Mouse (Mus musculus): ENCODE results near the gene Eogt.

Eogt gene

DNA sequence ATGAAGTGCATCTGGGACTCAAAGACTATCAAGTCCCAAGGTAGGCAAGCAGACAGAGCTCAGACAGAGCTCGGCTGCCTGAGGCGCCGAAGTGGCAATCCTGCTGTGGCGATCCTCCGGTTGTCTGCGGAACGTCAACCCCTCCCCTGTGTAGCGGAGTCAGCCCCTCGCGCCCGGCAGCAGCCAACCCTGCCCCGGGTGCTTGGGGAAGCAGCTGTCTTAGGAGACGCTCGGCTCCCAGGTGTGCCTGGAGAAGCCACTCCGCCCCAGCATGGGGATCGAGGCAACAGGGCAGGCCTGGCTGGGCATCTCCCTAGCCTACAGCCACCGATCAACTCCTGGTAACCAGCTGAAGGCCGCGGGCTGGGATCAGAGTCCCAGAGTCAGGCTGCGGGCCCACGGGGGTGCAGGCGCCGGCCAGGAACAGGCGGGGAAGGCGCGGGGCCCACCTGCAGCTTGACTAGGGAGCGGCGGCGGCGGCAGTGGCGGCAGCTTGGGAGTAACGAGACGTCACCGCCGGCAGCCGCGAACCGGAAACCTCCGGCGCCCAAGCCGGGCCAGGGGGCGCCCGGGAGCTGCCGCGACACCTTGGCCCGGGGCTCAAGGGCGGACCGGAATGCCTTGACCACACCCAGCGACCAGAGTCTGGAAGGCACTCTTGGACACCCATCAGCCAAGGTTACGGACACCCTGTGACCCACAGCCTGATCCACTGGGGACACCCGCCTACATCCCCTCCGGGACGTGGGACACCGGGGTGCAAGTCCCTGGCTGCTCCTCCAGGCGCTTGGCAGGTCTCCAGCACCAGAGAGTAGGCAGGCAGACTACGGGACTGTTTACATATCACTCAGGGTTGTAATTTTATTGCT lies at the start of gene Eogt:
Gene Eogt, minus strand, starts transcription at position 800 of the 869 bp plus-strand sequence.
- peak; percentile 65 for DNase-seq (ENCODE audit: low read depth)

DNA sequence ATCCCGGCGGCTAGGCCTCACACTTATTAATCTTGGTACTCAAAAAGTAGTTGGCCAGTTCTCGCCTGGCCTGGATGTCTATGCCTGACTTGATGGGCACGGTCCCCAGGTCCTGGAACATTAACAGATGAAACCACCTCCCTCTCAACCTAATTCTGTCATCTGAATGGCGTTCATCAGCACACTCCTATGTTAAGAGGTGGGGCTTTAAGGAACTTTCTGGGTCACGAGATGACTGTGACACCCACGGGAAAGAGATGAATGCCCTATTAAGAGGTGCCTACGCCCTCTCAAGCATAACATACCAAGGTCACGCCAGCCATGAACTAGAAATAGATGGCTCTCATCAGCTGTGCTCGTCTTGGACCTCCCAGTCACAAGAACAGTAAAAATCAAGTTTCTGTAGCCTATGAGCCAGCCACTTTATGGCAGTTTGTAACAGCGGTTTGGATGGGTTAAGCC lies 30.4 kb upstream of the Eogt start:
- DNase-seq (ENCODE audit: low read depth) = peak; percentile 61

DNA sequence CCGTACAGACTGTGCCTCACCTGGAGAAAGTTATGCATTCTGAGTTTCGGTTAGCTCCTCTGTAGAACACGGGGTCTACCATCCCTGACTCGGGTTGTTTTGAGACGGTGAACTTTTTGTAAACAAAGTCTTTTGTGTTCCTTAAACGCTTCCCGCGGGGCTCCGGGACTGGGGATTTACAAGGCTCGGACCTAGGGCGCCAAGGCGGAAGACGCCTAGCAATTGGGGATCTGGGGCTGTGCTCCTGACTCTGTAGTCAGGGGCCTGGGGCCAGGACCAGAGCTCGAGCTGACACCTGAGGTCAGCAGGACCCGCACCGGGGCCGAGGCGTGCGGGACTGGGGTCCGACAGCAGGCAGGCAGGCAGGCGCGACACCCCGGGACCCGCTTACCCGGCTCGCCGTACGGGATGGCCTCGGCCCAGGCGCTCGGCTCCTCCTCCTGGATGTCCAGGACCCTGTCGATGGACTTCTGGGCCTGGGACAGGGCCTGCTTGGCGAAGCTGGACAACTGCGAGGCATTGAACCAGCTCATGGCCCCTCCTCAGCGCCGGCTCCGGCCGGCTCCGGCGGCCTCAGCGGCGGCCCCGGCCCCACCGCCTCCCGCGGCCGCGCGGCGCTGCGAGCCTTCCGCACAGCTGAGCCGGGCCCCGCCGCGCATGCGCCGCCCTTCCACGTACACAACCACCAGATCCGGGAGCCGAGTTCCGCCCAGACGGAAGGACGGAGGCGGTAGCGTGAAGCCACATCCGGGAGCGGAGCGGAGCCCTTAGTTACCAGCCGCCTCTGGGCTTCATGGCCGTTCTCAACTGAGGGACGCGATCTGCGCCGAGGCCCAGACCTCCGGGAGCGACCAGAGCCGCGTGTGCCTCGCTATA lies 29.7 kb upstream of the Eogt start, which contains the start of gene Tmf1:
Gene Tmf1, minus strand, starts transcription at position 632 of the 876 bp plus-strand sequence.
- peak; percentile 86 for DNase-seq (ENCODE audit: low read depth)

DNA sequence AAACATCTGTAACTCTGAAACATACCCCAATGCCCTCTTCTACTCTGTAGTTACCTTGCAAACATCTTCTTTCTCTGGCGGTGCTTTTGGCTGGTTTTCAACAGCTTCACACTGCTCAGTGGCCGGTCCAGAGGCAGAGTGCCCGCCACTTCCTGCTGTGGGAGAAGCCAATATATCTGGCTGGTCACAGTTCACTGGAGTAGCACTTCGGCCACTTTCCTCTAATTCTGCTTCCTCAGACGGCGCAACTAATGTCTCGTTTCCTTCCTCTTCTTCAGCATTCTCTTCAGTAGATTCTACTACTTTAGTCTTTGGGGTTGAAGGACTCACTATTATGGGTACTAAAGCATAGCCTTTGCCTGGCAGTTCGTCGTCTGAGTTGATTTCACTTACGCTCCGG lies 26.7 kb upstream of the Eogt start:
- DNase-seq (ENCODE audit: low read depth) = no peak

DNA sequence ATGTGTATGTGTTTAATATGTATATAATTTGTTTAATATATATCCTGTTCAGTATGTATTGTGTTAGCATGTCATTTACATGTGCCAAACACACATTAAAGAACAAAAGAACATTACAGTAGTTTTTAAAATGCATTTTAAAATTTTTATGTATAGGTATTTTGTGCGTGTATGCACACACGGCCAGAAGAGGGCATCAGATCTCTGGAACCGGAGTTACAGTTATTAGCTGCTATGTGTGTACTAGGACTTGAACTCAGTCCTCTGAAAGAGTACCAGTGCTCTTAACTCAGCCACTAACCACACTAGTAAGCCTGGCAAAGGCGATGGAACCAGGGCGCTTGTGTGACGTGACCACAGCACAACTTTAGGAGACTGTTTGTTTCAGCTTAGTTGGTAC lies 1.2 kb upstream of the Eogt start:
- DNase-seq (ENCODE audit: low read depth) = no peak

DNA sequence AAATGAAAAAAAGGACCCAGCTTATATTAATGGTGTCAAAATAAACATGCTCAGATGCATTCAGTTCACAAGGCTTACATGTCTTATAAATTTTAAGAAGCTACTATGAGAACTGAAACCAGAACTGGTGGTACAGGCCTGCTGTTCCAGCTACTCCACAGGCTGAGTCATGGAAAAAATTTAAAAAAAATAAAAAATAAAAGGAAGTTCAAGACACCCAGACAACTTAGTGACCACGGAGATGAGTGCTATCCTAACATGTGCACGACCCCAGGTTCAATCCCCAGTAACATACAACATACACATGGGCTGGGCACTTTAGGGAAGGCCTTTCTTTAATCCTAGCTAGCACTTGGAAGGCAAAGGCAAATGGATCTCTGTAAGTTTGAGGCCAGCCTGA lies 739 bp upstream of the Eogt start:
- DNase-seq (ENCODE audit: low read depth) = no peak

DNA sequence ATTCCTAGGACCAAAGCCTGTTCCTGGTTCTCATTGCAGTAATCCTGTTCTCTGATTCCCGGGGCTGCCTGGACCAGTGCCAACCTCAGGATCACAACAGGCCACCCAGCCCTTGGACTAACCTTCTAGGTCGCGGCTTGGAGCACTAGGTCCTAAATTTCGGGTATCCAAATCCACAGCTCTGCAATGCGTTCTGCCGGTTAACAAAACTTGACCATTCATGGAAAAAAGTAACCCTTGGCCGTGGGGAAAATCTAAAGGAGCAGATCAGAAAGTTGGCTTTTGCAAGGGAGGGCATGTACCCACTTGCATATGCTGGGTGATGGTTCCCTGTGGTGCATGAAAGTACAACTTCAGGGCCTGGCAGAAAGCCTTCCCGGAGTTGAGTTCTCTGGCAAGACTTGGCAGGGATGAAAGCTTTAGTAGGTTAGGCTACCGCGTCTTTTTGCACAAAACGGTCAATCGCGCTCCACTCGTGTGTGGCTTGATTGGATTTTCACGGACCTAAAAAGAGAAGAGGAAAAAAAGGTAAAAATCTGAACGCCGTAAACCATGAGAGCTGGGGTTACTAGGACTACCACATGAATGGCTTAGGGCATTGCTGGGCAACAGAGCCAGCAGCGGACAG lies 1.1 kb downstream of the Eogt start:
- DNase-seq (ENCODE audit: low read depth) = no peak

DNA sequence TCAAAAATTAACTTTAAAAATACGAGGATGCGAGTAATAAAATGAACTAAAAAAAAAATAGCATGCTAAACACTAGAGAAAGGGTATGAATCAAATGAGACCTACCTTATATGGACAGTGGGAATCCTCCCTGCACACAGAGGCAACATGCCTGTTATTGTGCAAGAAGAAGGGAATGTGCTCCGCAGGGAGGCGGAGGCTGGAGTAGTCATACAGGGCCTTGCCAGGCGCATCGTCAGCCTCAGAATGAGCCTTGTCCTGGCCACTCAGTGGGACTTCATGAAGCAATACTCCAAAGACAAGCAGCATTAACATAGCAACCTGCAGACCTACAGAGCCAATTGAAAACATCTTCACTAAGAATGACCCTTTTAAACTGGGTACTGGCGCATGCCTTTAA lies 3.8 kb downstream of the Eogt start:
- no peak for DNase-seq (ENCODE audit: low read depth)

DNA sequence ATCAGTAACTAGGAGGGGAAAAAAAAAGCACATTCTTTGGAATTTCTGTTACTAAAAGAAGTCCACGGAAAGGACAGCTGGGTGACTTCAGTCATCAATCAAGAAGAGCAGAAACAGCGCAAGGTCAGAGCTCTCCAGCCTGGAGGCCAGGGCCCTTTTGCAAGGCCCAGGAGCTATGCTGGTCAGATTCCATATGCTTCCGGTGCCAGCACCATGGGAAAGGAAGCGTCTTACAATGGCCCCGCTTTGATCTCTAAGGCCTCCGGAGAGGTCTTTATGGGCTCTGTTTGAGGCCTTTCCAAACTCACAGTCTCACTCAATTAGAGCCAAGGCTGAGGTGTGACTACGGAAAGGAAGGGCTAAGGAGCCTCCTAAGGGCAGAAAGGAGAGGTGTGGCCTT lies 4.6 kb downstream of the Eogt start:
- DNase-seq (ENCODE audit: low read depth) = no peak

DNA sequence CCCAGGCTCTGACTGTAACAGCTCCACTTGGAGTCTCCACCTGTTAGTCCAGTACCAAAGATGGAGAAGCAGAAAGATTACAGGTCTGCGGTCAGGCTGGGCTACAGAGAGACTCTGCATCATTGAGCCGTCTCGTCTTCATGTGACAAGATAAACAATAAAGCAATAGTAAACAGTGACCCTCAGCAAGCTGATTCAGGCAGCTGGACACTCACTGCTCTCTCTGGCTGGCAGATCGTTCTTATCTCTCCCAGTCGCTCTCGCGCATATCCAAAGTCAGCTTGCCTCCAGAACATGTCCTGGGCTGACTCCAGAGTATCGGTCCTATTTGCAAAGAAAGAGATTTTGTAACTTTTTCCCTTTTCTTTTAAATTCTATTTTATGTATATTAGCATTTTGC lies 6.4 kb downstream of the Eogt start:
- DNase-seq (ENCODE audit: low read depth) = no peak

DNA sequence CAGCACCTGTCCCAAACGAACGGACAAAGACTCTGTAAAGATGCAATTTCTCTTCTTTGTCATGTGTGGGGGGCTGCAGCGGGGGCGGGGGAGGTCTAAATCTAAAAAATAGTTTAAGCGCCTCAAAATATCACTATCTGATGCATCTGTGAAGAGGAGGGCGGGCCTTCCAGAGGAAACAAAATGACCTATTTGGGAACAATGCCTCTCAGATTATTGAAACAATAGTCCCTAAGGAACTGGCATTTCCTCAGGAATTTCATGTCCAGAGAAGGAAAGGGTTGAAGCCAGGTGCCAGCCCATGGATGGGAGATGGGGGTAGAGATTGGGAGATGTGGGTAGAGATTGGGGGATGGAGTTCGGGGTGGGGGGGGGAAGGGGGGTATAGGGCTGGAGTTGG lies 7.2 kb downstream of the Eogt start:
- DNase-seq (ENCODE audit: low read depth) = no peak

DNA sequence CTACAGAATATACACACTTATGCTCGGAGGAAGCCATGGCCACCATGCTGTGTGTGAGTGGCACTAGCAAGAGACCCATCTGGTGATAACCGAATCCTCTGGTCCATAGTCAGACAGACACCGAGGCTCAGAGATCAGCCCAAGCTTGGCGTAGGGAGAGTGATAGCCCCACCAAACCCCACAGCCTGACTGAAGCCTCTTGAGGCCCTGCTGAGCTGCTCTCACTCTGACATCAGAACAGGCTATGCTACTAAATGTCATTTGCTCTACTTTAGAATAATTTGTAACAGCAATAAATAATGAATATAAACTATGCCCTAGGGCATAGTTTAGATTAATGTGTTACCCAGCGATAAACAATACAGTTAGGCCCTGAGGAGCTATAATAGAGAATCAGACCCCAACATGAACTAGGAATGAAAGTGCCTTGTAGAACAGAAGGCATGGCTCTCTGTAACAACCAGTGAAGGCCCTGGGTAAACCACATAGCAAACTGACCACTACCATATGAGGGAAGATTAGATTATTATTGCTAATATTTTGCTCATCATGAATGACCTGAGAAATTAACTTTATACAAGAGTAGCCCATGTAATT lies 16.2 kb downstream of the Eogt start:
- no peak for DNase-seq (ENCODE audit: low read depth)

DNA sequence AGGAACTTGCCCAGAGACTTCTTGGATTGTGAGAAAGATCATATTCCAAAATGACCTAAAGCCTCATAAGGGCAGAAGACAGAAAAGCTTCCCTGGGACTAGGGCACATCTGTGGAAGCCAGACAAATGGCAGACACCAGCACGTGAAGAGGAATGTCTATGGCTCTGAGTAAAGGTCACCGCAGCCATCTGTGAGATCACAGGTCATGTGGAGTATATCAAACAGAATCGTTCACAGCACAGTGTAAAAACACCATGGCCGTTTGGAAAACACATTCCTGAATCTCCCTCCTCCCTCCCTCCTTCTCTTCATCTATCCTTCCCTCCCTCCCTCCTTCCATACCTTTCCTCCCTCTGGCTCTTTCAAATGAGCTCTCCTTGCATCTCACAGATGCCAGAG lies 17.2 kb downstream of the Eogt start:
- no peak for DNase-seq (ENCODE audit: low read depth)

DNA sequence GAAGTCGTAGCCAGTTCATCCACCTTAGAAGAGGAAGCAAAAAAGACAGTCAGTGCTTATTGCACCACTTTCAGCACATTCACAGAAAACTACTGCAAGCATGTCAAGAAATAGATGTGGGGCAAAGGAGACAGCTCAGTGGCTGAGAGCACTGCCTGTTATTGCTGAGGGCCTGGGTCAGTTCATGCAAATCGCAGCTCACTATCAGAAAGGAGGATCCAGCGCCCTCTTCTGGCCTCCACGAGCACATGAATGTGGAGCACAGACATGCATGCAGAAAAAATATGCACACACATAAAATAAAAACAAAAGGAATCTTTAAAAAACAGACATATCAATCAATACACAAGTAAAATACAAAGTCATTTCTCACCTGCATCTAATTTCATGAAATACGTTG lies 18.0 kb downstream of the Eogt start:
- no peak for DNase-seq (ENCODE audit: low read depth)

DNA sequence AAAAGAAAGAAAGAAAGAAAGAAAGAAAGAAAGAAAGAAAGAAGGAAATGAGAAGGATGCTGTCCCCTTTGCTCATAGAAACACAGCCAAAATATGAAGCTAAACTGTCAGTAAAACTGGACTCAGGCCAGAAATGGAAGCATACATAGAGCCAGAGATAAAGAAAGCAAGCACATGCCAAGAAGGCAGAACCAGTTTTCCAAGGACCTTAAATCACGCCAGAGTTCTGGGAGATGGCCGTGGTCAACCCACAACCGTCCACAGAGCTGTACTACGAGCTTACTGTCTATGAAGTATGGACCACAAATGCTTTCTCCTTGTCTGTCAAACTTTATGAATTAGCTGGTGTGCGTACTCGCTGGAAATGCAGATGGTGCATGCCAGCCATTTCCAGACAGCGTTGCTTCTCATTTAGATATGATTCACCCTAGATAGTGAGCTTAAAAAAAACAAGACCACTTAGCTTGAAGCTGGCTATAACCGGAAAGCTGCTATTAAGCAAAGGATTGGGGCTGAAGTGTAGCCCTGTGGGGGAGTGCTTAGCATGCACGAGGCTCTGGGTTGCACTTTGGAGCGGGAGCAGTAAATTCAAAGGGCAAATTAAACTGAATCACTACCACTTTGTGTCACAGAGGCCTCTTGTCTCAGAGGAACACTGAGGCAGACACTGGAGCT lies 24.5 kb downstream of the Eogt start:
- DNase-seq (ENCODE audit: low read depth) = no peak

DNA sequence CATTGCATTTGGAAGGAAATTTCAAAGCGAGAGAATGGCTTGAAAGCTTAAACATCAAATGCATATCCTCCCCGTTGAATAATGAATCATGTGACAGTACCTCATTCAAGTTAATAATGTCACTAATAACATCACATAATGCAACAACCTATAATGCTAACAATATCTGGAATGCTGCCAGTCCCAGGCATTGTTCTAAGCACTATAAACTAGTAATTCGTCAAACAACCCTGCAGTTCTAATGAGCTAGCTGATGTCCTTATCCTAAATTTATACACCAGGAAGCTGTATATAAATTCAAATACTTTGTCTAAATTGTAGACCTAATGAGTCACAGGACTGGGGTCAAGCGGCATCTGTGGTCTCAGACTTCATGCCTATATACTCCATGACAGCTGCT lies 28.1 kb downstream of the Eogt start:
- DNase-seq (ENCODE audit: low read depth) = no peak

DNA sequence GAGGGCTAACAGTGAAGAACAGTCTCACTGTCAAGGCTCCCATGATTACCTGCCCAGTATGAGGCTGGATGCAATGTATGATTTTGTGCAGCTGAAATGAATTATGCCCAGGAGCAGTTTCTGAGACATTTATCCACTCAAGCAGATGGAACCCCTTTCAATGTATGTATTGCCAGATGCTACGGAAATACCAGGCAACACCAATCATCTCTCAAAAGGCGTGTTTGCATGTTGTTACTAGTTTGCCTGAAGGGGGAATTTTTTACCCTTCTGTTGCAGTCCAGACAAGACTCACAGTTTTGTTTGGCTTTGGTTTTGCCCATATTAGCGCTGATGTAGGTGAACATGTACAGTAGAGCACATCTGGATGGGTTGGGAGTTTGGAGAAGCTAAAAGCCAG lies 30.7 kb downstream of the Eogt start:
- no peak for DNase-seq (ENCODE audit: low read depth)

DNA sequence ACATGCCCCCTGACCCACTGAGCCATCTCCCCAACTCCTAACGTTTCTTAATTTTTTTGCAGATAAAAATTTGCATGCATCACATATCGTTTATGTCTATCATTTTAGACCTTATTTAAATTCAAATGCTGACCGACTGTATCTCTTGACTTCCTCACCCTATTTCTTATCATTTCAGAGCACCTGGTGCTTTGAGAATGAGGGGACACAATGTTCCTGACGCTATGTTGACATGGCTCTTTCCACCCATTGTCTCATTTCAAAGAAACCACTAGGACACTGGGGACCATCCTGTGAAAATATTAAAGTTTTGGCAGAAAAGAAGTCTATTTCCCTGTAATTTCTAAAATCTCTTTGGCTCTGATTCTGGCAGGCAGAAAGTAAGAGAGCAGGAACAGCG lies 32.1 kb downstream of the Eogt start:
- peak; percentile 25 for DNase-seq (ENCODE audit: low read depth)

DNA sequence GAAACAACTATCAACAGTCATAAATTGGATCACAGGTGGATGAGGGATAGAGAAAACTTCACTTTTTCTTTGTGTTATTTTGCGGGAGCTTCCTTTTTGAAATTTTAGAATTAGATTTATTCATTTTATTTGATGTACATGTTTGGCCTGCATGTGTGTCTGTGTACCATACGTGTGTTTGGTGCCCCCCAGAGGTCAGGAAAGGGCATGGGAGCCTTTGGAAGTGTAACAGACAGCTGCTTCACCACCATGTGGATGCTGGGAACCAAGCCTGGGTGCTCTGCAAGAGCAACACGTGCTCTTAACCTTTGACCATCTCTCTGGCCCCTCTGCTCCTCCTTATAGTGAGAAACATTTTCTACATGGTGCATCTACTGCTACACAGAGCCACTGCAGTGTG lies 34.2 kb downstream of the Eogt start:
- DNase-seq (ENCODE audit: low read depth) = no peak

DNA sequence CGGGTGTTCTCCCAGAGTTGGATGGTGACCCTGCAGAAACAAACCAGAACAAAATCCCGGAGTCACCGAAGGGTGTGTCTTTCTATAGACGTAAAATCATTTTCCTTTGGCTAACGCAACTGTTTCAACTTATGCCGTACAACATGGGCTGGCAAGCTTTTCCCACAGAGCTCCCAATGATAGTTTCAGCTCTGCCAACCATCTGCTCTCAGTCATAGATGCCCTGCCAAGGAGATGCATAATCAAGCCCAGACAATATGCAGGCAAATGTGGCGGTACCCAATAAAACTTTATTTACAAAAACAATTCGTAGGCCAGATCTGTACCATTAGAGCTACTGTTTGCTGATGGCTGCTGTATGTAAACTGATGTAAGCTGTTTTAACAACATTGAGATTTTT lies 36.8 kb downstream of the Eogt start:
- DNase-seq (ENCODE audit: low read depth) = no peak

DNA sequence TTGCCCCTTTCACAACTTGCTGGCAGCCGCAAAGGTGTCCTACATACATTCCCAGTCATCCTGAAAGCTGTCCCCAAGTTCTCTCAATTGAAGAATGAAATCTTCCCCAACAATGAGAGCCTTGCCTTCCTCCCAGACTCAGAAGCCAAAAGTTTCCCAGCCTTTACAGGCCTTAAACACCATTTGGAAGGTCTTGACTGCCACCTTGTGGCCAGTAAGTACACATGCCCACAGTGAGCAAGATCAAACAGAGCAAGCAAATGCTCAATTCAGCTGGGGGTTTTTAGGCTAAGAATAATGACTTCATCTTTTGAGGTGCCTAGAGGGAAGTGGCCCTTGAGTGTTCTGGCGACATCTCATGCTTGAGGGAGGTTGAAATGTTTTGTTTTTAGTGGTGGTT lies 42.2 kb downstream of the Eogt start:
- peak; percentile 40 for DNase-seq (ENCODE audit: low read depth)

DNA sequence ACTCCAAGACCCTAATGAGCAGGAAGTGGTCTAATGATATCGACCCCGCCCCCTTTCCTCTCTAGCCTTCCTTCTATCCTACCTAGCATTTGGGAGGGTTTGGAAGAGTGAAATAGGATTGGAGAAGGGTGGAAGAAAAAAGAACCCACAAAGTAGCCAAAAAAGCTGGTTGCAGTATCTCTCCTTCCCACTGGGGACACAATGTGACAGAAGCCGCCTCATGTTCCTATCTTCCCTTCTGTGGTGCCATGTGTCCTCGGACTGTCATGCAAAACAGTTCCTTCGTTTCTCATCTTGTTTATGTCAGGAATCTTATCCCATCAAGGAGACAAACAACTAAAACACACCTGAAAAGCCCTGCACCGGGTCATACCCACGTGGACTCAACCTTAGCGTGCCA lies 42.9 kb downstream of the Eogt start:
- DNase-seq (ENCODE audit: low read depth) = no peak

Measured in c-Kit-positive CD71-positive TER-119-negative erythroid progenitor cells, embryonic 14.5 days (primary cell).